In genomic region chr4:83396346-83396745, GRCm38 (mm10) we compare ENCODE assay signal across 11 mouse cellular contexts. TPM values are rescaled to one million over a fixed set of nuclear protein-coding genes. Genes with fewer than 3 reads are reported as not detected.
DNase-seq lines count a peak whose midpoint lies in the region; ATAC-seq and TF ChIP-seq lines count a peak whose summit lies in the region.
"Had no signal": no experiment of that assay in that cellular context is flagged by ENCODE, and none has a peak within 500 bp of the region (broad histone marks: within the 10 kb centered on the region; RNA-seq: fewer than 3 reads in every experiment).

No protein-coding gene starts in this region.

- no peaks in the 10 kb centered on the region for H3K4me1 ChIP-seq in intestine, embryonic 16.5 days (ENCODE audit: control insufficient read depth, insufficient read depth, low read length)

- DNase-seq in right cerebral cortex, postnatal 4 days = peak; percentile 25
- no peak for DNase-seq in right cerebral cortex, postnatal 14 days
- DNase-seq in gastrocnemius, adult 2 months = peak; percentile 85
- peak; percentile 24 for DNase-seq in heart, postnatal 4 days
- DNase-seq in urinary bladder, postnatal 36 days (ENCODE audit: low spot score in 2 of 2) = peak; percentile 29 to 85
- DNase-seq: spleen, adult 18-20 months; thymus, postnatal 25 days had no signal

- WGBS in intestine, embryonic 16.5 days = 89% methylated on average over 4 of the region's 4 CpGs

- no peak for ATAC-seq in erythroblast, adult 5-6 weeks (replicated peaks; ENCODE audit: low FRiP score, poor library complexity, severe bottlenecking)
- no peak for ATAC-seq in intestine, embryonic 16.5 days

- intact Hi-C loops in gastrocnemius, adult 2 months (cut with DNase I) = no loop called here

- no peak overlapping the region; the same call in 1 of the 2 replicates for H3K27ac ChIP-seq in gastrocnemius, adult 2 months
- no peak overlapping the region for H3K27ac ChIP-seq in intestine, embryonic 16.5 days (ENCODE audit: low read length)
- H3K27ac ChIP-seq: embryonic facial prominence, embryonic 10.5 days had no signal

- H3K9ac ChIP-seq in intestine, embryonic 16.5 days (ENCODE audit: low read depth, low read length) = no peak overlapping the region

- H3K9me3 ChIP-seq in intestine, embryonic 16.5 days (ENCODE audit: control insufficient read depth, low read length) = no peaks in the 10 kb centered on the region
- H3K9me3 ChIP-seq: embryonic facial prominence, embryonic 10.5 days had no signal

- H3K27me3 ChIP-seq in intestine, embryonic 16.5 days (replicated peaks; ENCODE audit: control insufficient read depth, insufficient read depth, low read length) = no peaks in the 10 kb centered on the region

- no peaks in the 10 kb centered on the region for H3K36me3 ChIP-seq in intestine, embryonic 16.5 days (ENCODE audit: control insufficient read depth, insufficient read depth, low read length)
- H3K36me3 ChIP-seq: embryonic facial prominence, embryonic 10.5 days had no signal

- no peak overlapping the region for H3K4me2 ChIP-seq in intestine, embryonic 16.5 days (ENCODE audit: low read depth, low read length)

- H3K4me3 ChIP-seq in gastrocnemius, adult 2 months = no peak overlapping the region
- H3K4me3 ChIP-seq in intestine, embryonic 16.5 days (ENCODE audit: low read length) = no peak overlapping the region
- H3K4me3 ChIP-seq: embryonic facial prominence, embryonic 10.5 days; left cerebral cortex, adult 2 months had no signal

- TF ChIP-seq CTCF in gastrocnemius, adult 2 months (IDR thresholded peaks at IDR 0.05) = no peak

RNA-seq across cellular contexts. Expression of gene Snapc3, which starts 21.2 kb away (rescaled TPM):
- 10 to 100 TPM in 1 of 2 experiments, 1 to 10 TPM in 1; 9.6 to 10.8 TPM for total RNA-seq in gastrocnemius, adult 2 months (2021)
- 10 to 100 TPM; 25.3 to 26.6 TPM for total RNA-seq in heart, postnatal 4 days (2021)
- total RNA-seq in erythroblast, adult 5-6 weeks (2015; ENCODE audit: low replicate concordance) = 7.7 and 18.1 TPM in 2 replicates
- 7.5 and 12.0 TPM in 2 replicates for total RNA-seq in erythroblast, adult 5-6 weeks (2017; ENCODE audit: low replicate concordance)
- polyA plus RNA-seq in intestine, embryonic 16.5 days (2015; fragmentation: Nextera tagmentation; extraction: Ambion mirVana) = 24.6 and 27.2 TPM in 2 replicates
